Mouse (Mus musculus) hindbrain, embryonic 14.5 days (tissue): ENCODE data around the gene Usp22. TPM values are rescaled to one million over a fixed set of nuclear protein-coding genes. Genes with fewer than 3 reads are reported as not detected.
"Not testable (repeated sequence)": the region's sequence is repeated elsewhere in the genome, so short reads cannot be mapped to it uniquely, and the experiment has no call there.

Source experiments
- ATAC-seq: fragments of 200-750 bp; cut with Nextera tagmentation; 2 replicates; pipeline ENCODE4 v1.8.0; 2017; ENCODE audit warnings: moderate number of reproducible peaks, mild to moderate bottlenecking, moderate TSS enrichment, moderate library complexity; ENCODE audit not compliant: low FRiP score
- DNase-seq: peaks from one replicate; pipeline ENCODE4 v3.0.0-alpha.2; 2015; ENCODE audit warnings: low spot score
- H3K27ac ChIP-seq: fragments of 300-500 bp; sonication (generic); 2 replicates; pipeline ENCODE4 v1.5.1; 2014; ENCODE audit warnings: mild to moderate bottlenecking, moderate library complexity
- H3K27me3 ChIP-seq: fragments of 300-500 bp; sonication (generic); 2 replicates; pipeline ENCODE4 v1.6.1; 2014; ENCODE audit warnings: mild to moderate bottlenecking, low read length, mixed read lengths; ENCODE audit not compliant: control insufficient read depth, insufficient read depth
- H3K36me3 ChIP-seq: fragments of 300-500 bp; sonication (generic); replicated peaks from 2 replicates; pipeline ENCODE4 v1.6.1; 2014; ENCODE audit not compliant: control insufficient read depth, insufficient read depth
- H3K4me1 ChIP-seq: fragments of 300-500 bp; sonication (generic); replicated peaks from 2 replicates; pipeline ENCODE4 v1.6.1; 2014; ENCODE audit warnings: antibody characterized with exemption, low read length, mixed read lengths; ENCODE audit not compliant: control insufficient read depth, insufficient read depth
- H3K4me2 ChIP-seq: fragments of 300-500 bp; sonication (generic); replicated peaks from 2 replicates; pipeline ENCODE4 v1.6.1; 2014; ENCODE audit warnings: mild to moderate bottlenecking, moderate library complexity
- H3K4me3 ChIP-seq: fragments of 300-500 bp; sonication (generic); replicated peaks from 2 replicates; pipeline ENCODE4 v1.5.1; 2014; ENCODE audit warnings: mild to moderate bottlenecking, low read length
- H3K9ac ChIP-seq: fragments of 300-500 bp; sonication (generic); 2 replicates; pipeline ENCODE4 v1.6.1; 2014
- H3K9me3 ChIP-seq: fragments of 300-500 bp; sonication (generic); 2 replicates; pipeline ENCODE4 v1.6.1; 2016; ENCODE audit warnings: low read length; ENCODE audit not compliant: control insufficient read depth
- WGBS: fragments of 180-500 bp; shearing (Covaris S2); extraction: QIAGEN DNeasy Blood & Tissue Kit; methylation state at CpG from one replicate; pipeline ENCODE4 v1.1.7; 2014; 5-methylcytosine and 5-hydroxymethylcytosine counted together
- polyA plus RNA-seq: library from polyadenylated mRNA; unstranded; fragments of >200 nt; fragmentation: Nextera tagmentation; extraction: Ambion mirVana; gene quantifications from 2 replicates; pipeline ENCODE4 v1.2.1, GENCODE M21; 2014

Gene Usp22
- polyA plus RNA-seq, 1 experiment from 2014 or later, result 473 TPM

DNA sequence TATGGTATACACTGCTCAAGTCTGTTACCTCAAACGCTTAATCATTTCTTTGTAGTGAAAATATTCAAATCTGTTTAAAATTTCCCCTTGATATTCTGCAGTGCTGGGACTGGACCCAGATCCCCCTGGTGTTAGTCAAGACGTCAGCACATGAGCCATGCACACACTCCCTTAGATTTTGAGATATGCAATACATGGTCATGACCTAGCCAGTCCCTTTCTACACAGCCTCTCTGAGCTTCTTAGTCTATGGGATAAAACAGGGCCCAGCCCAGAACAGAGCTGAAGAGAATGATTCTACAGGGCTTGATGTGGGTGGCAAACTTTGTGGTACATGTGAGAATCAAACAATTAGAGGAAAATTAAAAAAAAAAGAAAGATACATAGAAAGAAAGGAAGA is 33.2 kb downstream of the Usp22 start:
- 80% methylated on average over 2 of the region's 2 CpGs for WGBS
- Histone ChIP-seq H3K4me3 (no peak overlapping the region), H3K36me3 (no peaks in the 10 kb centered on the region), H3K9me3 (no peaks in the 10 kb centered on the region), H3K27ac (no peak overlapping the region), H3K4me1 (no peaks in the 10 kb centered on the region), H3K27me3 (no peaks in the 10 kb centered on the region), H3K4me2 (no peak overlapping the region), H3K9ac (no peak overlapping the region)
- ATAC-seq (no peak), DNase-seq (no peak)

DNA sequence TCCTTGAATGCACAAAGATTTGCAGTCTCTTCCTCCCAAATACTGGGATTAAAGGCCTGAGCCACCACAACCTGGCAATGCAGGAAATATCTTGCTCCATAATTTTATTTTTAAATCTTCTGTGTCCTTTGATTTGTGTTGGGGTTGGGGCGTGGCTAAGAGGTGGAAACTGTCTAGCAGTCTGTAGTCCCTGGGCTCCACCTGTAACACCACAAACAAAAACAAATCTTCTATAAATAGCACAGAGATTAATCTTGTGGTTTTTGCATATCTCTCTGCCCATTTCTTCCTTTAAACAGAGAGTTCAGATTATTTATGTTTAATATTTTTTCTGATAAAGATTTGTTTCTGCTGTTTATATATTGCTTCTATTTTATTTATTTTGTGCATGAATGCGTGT is 41.9 kb downstream of the Usp22 start:
- no peaks in the 10 kb centered on the region for H3K4me1 ChIP-seq
- H3K4me3 ChIP-seq, result no peak overlapping the region
- DNase-seq (no peak), ATAC-seq (no peak)
- H3K9ac ChIP-seq, result no peak overlapping the region
- no peak overlapping the region for H3K4me2 ChIP-seq
- no peaks in the 10 kb centered on the region for H3K27me3 ChIP-seq
- 88% methylated on average over 2 of the region's 2 CpGs for WGBS
- H3K36me3 ChIP-seq, result no peaks in the 10 kb centered on the region
- no peak overlapping the region for H3K27ac ChIP-seq
- H3K9me3 ChIP-seq, result no peaks in the 10 kb centered on the region

DNA sequence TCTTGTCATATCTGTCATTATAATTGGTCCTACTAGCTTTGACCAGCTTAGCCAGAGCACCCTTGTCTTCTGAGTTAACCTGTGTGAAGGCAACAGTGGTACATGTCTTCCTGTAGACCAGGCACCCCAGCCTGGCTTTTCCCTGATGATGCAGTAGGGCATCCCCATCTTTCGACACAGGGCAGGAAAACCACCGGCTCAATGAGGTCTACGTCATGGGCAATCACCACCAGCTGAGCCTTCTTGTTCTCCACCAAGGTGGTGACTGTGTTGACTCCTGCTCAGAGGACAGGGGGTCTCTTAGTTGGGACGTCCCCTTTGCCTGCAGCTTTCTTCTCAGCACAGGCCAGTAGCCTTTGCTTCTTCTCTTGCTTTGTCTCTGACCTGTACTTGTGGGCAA is 44.2 kb downstream of the Usp22 start:
- H3K4me1 ChIP-seq, DNase-seq, H3K27me3 ChIP-seq, H3K4me2 ChIP-seq, H3K27ac ChIP-seq, H3K9me3 ChIP-seq, H3K4me3 ChIP-seq, H3K9ac ChIP-seq, H3K36me3 ChIP-seq, ATAC-seq: not testable (repeated sequence)
- 82% methylated on average over 4 of the region's 4 CpGs for WGBS

DNA sequence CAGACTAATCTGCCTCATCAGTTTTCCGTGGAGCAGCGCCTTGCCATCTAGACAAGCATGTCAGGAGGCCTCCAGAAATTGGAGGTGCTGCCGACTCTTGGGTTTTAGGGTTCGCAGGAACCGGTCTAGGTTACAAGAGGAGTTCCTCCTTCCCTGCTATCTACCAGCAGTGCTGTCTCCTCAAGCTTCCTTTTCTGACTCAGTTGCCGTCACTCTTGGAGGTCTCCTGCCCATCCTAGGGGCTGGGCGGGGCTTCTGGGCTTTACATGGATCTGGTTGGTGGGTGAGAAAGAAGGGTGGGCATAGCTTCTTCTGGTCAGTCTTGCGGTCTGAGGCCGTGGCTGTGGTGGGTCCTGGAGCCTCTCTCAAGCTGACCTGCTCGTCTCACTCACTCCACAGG is 45.5 kb downstream of the Usp22 start:
- H3K4me2 ChIP-seq, result no peak overlapping the region
- 60% methylated on average over 10 of the region's 10 CpGs for WGBS
- ATAC-seq (no peak), DNase-seq (no peak)
- H3K9ac ChIP-seq, result no peak overlapping the region
- H3K27ac ChIP-seq, result no peak overlapping the region
- no peaks in the 10 kb centered on the region for H3K9me3 ChIP-seq
- H3K4me1 ChIP-seq, result no peaks in the 10 kb centered on the region
- H3K27me3 ChIP-seq, result no peaks in the 10 kb centered on the region
- no peaks in the 10 kb centered on the region for H3K36me3 ChIP-seq
- H3K4me3 ChIP-seq, result no peak overlapping the region

DNA sequence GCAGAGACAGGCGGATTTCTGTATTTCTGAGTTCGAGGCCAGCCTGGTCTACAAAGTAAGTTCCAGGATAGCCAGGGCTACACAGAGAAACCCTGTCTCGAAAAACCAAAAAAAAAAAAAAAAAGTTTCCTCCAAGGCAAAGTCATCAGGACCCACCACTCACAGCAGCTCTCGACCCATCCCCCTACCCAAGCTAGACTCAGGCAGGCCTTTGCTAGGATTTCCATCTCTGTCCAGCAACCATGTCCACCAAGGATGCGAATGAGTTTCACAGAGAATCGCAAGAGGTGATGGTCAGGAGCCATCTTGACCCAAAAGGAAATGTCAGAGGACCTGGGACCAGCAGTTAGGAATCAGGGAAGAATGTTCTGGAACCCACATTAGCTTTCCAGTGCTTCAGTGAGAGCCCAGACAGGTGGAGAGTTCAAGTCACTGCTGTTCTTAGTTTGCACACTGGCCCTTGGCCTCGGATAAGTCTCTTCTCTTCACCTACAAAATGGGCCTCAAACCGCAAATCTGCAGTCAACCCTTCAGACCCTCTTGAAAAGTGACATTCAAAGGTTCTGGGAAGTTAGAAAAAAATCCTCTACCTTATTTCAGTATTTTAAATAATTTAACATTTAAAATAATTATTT is 47.3 kb downstream of the Usp22 start:
- Histone ChIP-seq H3K9ac (no peak overlapping the region), H3K4me1 (no peaks in the 10 kb centered on the region), H3K36me3 (no peaks in the 10 kb centered on the region), H3K27ac (no peak overlapping the region), H3K4me2 (no peak overlapping the region), H3K9me3 (no peaks in the 10 kb centered on the region), H3K27me3 (no peaks in the 10 kb centered on the region), H3K4me3 (no peak overlapping the region)
- DNase-seq (no peak), ATAC-seq (no peak)
- 94% methylated on average over 8 of the region's 8 CpGs for WGBS

DNA sequence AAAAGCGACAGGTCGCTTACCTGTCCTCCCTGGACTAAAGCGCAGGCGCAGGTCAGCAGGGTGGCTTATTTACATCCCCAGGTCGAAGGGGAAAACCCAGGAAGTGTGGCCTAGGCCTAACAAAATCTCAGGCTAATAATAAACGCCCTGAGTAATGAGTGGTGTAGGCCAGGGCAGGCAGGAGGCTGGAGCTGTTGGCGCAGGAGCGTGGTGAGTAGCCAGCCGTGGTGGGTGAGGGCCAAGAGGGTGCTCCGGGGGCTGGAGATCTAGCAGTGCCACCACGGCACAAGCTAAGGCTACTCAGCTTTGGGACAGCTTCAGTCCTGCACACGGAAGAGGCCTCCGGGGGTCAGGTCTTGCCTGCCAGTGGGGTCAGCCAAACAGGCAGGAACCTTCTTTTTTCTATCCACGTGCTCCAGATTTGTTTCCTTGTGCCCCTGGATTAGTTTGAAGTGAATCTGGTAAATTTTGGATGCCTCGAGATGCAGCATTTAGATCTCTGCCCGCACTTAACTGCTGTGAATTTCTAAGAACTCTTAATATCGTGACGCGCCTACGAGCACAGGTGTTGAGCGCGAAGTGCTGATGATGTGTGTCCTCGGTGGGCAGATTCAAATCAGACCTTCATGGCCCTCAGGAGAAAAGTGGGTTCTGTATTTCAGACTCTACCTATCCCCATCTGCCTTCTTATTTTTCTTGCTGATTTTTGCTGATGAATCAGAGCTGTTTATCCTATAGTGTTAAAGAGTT is 48.1 kb downstream of the Usp22 start, which contains the start of gene Tnfrsf13b:
Gene Tnfrsf13b (plus strand): TSS at position 150 of the 750 bp plus-strand sequence.
- Histone ChIP-seq H3K9ac (no peak within 1 kb of the TSS), H3K27ac (no peak within 1 kb of the TSS), H3K36me3 (no peaks in the 10 kb centered on the region), H3K4me2 (no peak within 1 kb of the TSS), H3K27me3 (no peaks in the 10 kb centered on the region), H3K4me1 (no peaks in the 10 kb centered on the region), H3K4me3 (no peak within 1 kb of the TSS), H3K9me3 (no peaks in the 10 kb centered on the region)
- no peak for ATAC-seq
- WGBS, result 86% methylated on average over 23 of the region's 23 CpGs
- DNase-seq, result no peak

DNA sequence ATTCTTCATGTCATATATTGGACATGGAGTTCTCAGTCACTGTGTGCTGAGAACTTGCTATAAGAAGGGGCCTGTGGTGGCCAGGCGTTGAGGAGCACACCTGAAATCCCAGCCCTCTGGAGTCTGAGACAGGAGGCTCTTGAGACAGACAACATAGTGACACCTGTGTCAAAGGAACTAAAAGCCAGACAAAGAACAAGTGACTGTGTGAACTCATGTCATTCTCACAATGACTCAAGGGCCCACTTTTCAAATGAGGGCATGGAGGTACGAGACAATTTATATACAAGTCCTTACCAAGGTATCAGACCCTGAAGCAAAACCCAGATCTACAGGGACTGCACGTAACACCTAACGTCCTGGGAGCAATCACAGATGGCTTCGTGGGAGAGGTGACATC is 48.9 kb downstream of the Usp22 start:
- DNase-seq (no peak), ATAC-seq (no peak)
- Histone ChIP-seq H3K9me3 (no peaks in the 10 kb centered on the region), H3K27me3 (no peaks in the 10 kb centered on the region), H3K27ac (no peak overlapping the region), H3K36me3 (no peaks in the 10 kb centered on the region), H3K9ac (no peak overlapping the region), H3K4me1 (no peaks in the 10 kb centered on the region), H3K4me2 (no peak overlapping the region), H3K4me3 (no peak overlapping the region)
- 91% methylated on average over 5 of the region's 5 CpGs for WGBS

DNA sequence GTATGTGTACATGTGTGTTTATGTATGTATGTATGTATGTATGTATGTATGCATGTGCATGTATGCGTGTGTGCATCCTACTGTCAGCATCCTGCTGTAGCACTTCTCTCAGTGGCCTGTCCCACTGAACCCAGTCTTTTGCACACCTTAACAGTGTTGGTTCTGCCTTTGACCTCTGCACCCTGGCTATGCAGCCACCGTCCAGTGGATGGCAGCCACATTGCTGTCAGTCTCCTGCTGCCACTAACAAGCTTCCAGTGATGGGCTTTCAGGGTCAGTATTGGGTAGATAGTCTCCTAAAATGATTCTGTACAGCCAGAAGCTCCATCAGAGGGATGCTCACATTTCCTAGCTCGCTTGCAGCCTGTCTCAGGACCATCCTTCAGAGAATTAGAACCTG is 51.0 kb downstream of the Usp22 start:
- Histone ChIP-seq H3K36me3 (no peaks in the 10 kb centered on the region), H3K9ac (no peak overlapping the region), H3K4me2 (no peak overlapping the region), H3K4me3 (no peak overlapping the region), H3K4me1 (no peaks in the 10 kb centered on the region), H3K9me3 (no peaks in the 10 kb centered on the region), H3K27me3 (no peaks in the 10 kb centered on the region), H3K27ac (no peak overlapping the region)
- 84% methylated on average over 3 of the region's 3 CpGs for WGBS
- ATAC-seq (no peak), DNase-seq (no peak)

DNA sequence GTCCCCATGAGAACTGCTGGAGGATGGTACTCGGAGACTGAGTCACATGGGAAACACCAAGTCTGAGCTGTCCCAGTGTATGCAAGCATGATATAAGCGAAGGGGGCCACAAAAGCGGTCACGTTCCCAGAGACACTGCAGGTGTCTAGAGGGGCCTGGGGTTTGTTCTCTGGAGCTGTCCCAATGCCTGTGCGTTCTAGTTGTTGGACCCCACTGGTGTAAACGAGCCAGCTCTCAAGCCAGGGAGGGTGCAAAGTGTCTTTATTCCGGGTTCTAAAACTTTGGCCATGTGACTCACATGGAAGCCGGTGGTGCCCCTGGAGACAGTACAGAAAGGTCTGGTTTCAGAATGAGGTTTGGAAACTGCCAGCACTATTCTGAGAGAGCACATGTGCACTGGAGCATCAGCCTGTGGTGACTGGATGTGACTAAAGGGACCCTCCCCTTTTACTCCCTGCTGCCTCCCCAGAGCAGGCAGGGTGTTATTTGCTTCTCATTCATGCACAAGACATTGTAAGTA is 52.0 kb downstream of the Usp22 start:
- no peak overlapping the region for H3K4me2 ChIP-seq
- H3K27ac ChIP-seq, result no peak overlapping the region
- no peak for ATAC-seq
- H3K9ac ChIP-seq, result no peak overlapping the region
- H3K4me3 ChIP-seq, result no peak overlapping the region
- no peaks in the 10 kb centered on the region for H3K27me3 ChIP-seq
- H3K36me3 ChIP-seq, result no peaks in the 10 kb centered on the region
- no peak for DNase-seq
- no peaks in the 10 kb centered on the region for H3K4me1 ChIP-seq
- H3K9me3 ChIP-seq, result no peaks in the 10 kb centered on the region
- WGBS, result 89% methylated on average over 8 of the region's 8 CpGs
